Mouse (Mus musculus) yolk sac, embryonic 10.5 days (tissue): ENCODE measurements around the gene Gm20388.

Experiments used
- DNase-seq: peaks from one replicate; pipeline ENCODE4 v3.0.0-alpha.2; 2017; ENCODE audit warnings: low spot score

Gene Gm20388

GRCm38 (mm10) chr8:123854733-123855475, 3944.3 kb downstream of the Gm20388 start:
- no peak for DNase-seq

DNA sequence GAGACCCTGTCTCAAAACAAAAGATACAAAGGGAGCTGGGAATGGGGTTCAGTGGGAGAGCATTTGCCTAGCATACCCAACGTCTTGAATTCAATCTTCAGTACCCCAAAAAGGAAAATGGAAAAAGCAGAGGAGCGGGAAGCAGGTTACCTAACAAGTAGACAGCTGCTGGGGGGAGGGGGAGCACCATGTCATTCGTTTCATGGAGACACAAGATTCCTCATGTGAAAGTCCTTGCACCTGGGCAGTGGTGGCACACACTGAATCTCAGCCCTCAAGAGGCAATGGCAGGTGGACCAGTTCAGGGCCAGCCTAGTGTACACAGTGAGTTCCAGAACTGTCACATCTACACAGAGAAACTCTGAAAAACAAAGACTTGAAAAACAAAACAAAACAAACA, 3946.7 kb downstream of the Gm20388 start:
- DNase-seq: no peak

- DNase-seq: no peak
These were observed 3947.9 kb downstream of the Gm20388 start for GRCm38 (mm10) chr8:123858574-123858940.

DNA sequence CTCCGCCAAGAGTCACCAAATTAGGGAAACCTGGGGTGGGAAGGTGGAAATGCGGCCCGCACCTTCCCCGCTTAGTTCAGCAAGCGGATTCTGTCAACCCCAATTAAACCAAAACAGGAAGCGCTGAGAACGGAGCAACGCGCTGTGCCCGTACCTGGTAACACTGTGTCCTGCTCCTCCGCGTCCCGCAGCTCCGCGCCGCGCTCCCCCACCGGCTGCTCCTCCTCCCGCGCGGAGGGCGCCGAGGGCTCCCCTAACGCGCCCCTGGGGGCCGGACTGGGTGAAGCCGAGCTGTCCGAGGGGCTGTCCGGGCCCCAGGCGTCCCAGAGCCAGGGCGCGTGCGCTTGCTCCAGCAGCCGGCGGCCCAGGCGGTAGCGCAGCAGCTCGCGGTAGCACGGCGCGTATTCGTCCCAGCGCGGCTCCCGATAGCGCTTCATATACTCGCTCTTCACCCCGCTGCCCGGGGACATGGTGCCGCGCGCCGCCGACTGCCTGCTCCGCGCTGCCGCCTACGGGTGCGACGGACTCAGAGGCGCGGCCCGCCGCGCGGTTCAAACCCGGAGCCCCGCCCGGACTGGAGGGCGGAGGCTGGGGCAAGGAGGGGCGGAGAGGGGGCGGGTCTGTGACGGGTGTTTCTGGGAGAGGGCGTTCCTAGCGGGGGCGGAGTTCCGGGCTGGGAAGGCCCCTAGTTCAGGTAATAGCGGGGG, 3948.5 kb downstream of the Gm20388 start:
- DNase-seq: peak; percentile 98

DNA sequence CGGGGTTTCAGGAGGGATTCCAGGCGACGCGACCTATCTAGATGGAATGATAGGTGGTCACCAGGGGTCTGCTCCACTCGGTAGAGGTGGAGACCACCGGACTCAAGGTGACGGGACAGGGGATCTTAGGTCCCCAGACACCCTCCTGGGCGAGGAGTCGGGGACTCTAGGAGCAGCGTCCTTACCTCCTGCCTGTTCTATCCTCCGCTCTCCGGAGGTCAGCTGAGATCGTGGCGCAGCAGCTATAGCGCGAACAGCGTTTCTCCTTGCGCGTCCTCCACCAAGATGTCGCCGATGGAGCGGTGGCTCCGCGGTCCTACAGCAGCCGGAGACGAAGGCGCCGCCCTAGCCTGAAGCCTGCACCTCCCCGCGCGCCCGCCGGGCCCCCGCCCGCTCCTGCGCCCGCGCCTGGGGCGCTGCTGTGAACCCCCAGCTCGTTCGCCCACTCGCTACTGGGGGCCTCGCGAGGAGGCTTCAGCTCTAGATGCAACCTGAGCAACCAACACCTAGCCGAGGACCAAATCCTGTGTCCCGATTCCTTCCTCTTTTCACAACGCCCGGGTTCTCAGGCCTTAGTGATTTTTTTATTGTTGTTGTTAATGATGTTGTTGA, 3949.1 kb downstream of the Gm20388 start, which contains the start of gene Ccsap:
Gene Ccsap (minus strand): TSS at position 562 of the 612 bp plus-strand sequence.
- DNase-seq: no peak

DNA sequence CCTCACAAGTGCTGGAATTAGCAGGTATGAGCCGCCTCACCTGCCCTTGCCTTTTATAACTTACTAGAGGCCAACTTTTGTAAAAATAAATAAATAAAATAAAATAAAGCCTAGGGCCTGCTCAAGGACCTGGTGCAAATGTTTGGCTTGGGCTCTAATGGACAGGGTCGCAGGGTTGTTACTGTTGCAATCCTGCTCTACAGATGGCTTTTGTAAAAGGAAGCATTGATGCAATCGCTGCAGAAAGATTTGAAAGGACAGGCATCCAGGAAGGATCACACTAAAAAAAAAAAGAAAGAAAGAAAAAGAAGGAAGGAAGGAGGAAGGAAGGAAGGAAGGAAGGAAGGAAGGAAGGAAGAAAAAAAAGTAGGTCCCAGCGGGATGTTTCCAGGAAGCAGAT, 3949.7 kb downstream of the Gm20388 start:
- no peak for DNase-seq

GRCm38 (mm10) chr8:123865786-123866185, 3955.1 kb downstream of the Gm20388 start:
- DNase-seq: no peak

DNA sequence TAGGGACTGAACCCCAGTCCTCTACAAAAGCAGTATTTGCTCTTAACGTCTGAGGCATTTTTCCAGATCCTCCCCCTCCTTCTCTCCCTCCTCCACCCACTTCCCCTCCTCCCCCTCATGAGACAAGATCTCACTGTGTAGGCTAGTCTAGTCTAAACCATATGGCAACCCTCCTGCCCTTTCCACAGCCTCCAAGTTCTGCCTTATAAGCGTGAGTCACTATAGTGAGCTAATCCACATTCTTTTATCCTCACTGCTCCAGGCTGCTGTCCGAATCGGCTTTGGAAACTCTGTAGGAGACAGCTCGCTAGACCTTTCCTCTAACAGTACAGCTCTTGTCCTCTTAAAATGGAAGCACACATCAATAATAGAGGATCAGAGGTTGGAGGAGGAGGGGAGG, 3956.3 kb downstream of the Gm20388 start:
- DNase-seq: no peak

- no peak for DNase-seq
These were observed 3961.4 kb downstream of the Gm20388 start for GRCm38 (mm10) chr8:123872048-123872447.

- no peak for DNase-seq
These were observed 3962.7 kb downstream of the Gm20388 start for GRCm38 (mm10) chr8:123873364-123873763.

- no peak for DNase-seq
These were observed 3963.7 kb downstream of the Gm20388 start for GRCm38 (mm10) chr8:123874324-123874723.

DNA sequence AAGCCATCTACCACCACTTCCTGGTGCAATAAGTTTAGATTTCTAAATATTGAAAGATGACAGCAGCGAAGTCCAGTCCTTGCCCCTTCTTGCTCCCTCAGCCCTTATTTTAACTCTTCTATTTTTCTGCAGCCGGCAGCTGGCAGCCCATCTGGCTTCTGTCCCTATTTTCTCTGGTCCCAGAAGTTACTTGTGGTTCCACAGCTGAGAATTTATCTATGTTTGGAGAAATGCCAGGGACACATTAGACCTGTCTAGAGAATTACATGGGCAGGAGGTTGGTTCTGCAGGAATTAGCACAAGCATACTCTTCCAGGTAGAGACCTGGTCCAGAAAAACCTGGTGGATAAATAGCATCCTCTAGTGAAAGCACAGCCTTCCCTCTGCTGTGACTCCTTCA, 3967.2 kb downstream of the Gm20388 start:
- no peak for DNase-seq

- DNase-seq: no peak
These were observed 3969.6 kb downstream of the Gm20388 start for GRCm38 (mm10) chr8:123880271-123880670.

GRCm38 (mm10) chr8:123880821-123881350, 3970.2 kb downstream of the Gm20388 start:
- no peak for DNase-seq

GRCm38 (mm10) chr8:123882412-123882811, 3971.8 kb downstream of the Gm20388 start:
- DNase-seq: no peak

DNA sequence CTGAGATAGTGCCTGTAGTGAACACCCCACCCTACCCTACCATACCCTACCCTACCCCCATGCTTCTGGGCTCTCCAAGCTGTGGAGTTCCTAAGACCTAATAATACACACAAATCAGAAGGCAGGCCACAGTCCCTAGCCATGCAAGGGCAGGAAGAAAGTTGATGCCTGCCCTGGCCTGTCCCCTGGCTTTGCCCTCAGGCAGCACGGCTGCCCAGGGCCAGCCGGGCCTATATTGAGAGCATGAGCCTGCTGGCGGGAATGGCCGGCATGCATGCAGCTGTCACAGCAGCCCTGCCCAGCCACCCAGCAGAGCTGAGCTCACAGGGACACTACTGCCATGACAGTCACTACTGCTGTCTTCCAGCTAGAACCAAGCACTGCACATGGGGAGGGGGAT, 3972.5 kb downstream of the Gm20388 start:
- DNase-seq: no peak

GRCm38 (mm10) chr8:123884721-123885565, 3974.3 kb downstream of the Gm20388 start:
- DNase-seq: no peak

DNA sequence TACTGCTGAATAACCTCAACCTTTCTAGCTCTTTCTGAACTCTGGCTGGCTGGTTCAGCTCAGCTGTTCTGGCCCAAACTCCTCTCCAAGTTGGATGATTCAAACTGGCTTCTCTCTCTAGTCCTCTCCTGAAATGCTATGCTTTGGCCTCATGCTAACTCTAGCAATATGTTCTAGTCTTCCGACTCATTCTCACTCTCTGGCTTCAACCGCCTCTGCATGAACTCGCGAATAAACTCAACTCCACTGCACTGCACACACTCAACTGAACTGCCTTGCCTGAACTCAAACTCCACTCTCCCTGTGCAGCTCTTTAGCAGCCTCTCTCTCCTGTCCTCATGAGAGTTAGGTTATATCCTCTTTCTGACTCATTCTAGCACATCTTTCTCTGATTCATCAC, 3976.5 kb downstream of the Gm20388 start:
- no peak for DNase-seq

GRCm38 (mm10) chr8:123887956-123888355, 3977.3 kb downstream of the Gm20388 start:
- no peak for DNase-seq

- DNase-seq: no peak
These were observed 3979.2 kb downstream of the Gm20388 start for GRCm38 (mm10) chr8:123889797-123890196.

DNA sequence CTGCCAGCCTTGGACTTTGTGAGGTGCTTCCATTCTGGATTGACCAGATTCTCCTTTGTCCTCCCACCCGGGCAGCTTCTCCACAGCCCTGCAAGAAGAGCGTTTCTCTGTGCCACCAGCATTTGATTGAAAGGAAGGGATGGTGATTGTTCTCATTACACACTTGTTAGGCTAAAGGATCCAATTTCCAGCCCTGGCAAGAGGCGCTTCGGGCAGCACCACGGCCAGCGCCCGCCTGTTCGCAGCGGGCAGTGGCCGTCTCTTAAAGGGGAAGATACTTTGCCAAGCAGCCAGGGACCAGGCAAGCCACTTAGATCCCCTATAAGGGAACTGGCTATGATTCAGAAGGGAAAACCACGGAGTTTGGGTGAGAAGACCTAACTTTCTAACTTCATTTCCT, 3980.6 kb downstream of the Gm20388 start:
- peak; percentile 36 for DNase-seq
